Mouse (Mus musculus): Measurements from ENCODE around the gene Bcam. TPM values are rescaled to one million over a fixed set of nuclear protein-coding genes. Genes with fewer than 3 reads are reported as not detected.
"Not testable (repeated sequence)": the region's sequence is repeated elsewhere in the genome, so short reads cannot be mapped to it uniquely, and the experiment has no call there.

Bcam gene
- polyA plus RNA-seq, 2 experiments, result 4.9 to 6.3 TPM

DNA sequence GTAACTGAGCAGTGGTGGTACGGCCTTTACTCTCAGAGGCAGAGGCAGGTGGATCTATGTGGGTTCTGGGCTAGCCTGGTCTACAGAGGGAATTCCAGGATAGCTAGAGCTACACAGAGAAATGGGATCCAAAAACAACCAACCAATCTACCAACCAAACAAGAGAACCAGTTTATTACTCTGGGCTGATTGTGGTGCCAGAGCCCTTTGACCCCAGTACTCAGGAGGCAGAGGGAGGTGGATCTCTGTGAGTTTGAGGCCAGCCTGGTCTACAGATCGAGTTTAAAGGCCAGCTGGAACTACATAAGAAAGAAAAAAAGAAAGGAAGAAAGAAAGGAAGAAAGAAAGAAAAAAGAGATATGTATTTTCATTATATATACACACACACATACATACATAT, 24.4 kb upstream of the Bcam start:
- DNase-seq (ENCODE audit: low read depth in 3 of 3, low spot score in 3 of 3), result no peak
- Histone ChIP-seq H3K9me3 (ENCODE audit: control insufficient read depth, low read length) (no peaks in the 10 kb centered on the region), H3K4me3 (ENCODE audit: insufficient read depth in 1 of 2, low read depth in 2 of 2, low read length in 2 of 2) (no peak overlapping the region), H3K27ac (no peak overlapping the region), H3K27me3 (ENCODE audit: control insufficient read depth, insufficient read depth, low read length) (peaks cover 12% of the 10 kb centered on the region), H3K9ac (replicated peaks) (no peak overlapping the region), H3K4me1 (replicated peaks; ENCODE audit: control insufficient read depth in 2 of 2, insufficient read depth in 2 of 2, low read length in 1 of 2) (0 out of 4 replicates have a peak, but pooled peaks cover 0 to 3% of the 10 kb centered on the region in 2 experiments), H3K4me2 (ENCODE audit: low read depth) (no peak overlapping the region), H3K36me3 (replicated peaks; ENCODE audit: control insufficient read depth, insufficient read depth, low read depth) (no peaks in the 10 kb centered on the region)
- ATAC-seq (ENCODE audit: insufficient read depth), result no peak
- TF ChIP-seq EP300 (IDR thresholded peaks at IDR 0.05; ENCODE audit: low read depth) (no peak), CTCF (IDR thresholded peaks at IDR 0.05; ENCODE audit: low read depth) (no peak)
- WGBS (ENCODE audit: insufficient replicate concordance), result 33% methylated on average over 2 of the region's 2 CpGs

DNA sequence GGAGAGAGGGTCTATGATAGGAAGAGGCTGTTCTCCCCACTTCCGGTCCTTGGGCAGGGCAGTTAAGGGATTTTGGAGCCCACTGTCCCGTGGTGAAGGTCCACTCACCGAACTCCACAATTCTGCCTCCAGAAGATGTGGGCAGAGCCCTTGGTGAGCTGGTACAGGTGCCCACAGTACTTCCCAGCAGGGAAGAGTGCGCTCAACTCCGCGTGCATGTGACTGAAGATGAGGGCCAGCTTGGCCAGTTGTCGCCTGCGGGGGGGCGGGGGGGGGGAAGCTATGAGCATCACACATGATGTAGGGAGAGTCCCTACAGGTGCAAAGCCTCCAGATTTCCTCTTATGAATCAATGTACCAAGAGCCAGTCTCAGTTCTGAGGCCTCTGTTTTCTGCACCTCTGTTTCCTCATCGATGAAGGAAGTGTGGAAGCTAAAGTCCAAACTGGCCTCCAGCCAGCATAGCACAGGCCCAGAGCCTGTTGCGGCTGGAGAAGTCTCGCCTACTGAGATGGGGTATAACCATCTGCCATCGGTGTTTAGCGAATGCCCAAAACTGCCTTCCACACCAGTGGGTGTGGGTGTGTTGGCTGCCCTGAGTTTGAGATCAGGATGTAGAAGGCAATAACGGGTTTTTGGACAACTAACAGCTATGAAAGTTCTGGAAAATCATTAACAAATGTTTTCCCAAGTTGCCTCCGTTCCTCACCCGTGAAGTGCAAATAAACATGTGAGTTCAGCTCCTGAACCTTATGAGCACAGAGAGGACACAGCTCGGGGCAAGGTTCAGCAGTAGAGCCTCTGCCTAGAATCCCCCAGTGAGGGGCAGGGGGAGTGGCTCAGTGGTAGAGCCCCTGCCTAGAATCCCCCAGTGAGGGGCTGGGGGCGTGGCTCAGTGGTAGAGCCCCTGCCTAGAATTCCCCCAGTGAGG, 22.1 kb upstream of the Bcam start:
- Histone ChIP-seq H3K4me2 (ENCODE audit: low read depth) (no peak overlapping the region), H3K36me3 (replicated peaks; ENCODE audit: control insufficient read depth, insufficient read depth, low read depth) (no peaks in the 10 kb centered on the region), H3K27me3 (ENCODE audit: control insufficient read depth, insufficient read depth, low read length) (peaks cover 12% of the 10 kb centered on the region), H3K9ac (replicated peaks) (no peak overlapping the region), H3K4me1 (replicated peaks; ENCODE audit: control insufficient read depth in 2 of 2, insufficient read depth in 2 of 2, low read length in 1 of 2) (0 out of 4 replicates have a peak, but pooled peaks cover 0 to 3% of the 10 kb centered on the region in 2 experiments), H3K4me3 (ENCODE audit: insufficient read depth in 1 of 2, low read depth in 2 of 2, low read length in 2 of 2) (no peak overlapping the region), H3K27ac (no peak overlapping the region), H3K9me3 (ENCODE audit: control insufficient read depth, low read length) (no peaks in the 10 kb centered on the region)
- TF ChIP-seq EP300 (IDR thresholded peaks at IDR 0.05; ENCODE audit: low read depth) (no peak), CTCF (IDR thresholded peaks at IDR 0.05; ENCODE audit: low read depth) (no peak)
- DNase-seq (ENCODE audit: low read depth in 3 of 3, low spot score in 3 of 3), result no peak
- ATAC-seq (ENCODE audit: insufficient read depth), result no peak
- 59% methylated on average over 19 of the region's 19 CpGs for WGBS (ENCODE audit: insufficient replicate concordance)

GRCm38 (mm10) chr7:19791504-19791903, 20.7 kb upstream of the Bcam start:
- WGBS (ENCODE audit: insufficient replicate concordance), result 71% methylated on average over 2 of the region's 2 CpGs
- ATAC-seq (ENCODE audit: insufficient read depth); H3K36me3 ChIP-seq (replicated peaks; ENCODE audit: control insufficient read depth, insufficient read depth, low read depth); H3K27ac ChIP-seq; H3K4me2 ChIP-seq (ENCODE audit: low read depth); H3K4me1 ChIP-seq (replicated peaks; ENCODE audit: control insufficient read depth in 2 of 2, insufficient read depth in 2 of 2, low read length in 1 of 2); H3K27me3 ChIP-seq (ENCODE audit: control insufficient read depth, insufficient read depth, low read length); H3K4me3 ChIP-seq (ENCODE audit: insufficient read depth in 1 of 2, low read depth in 2 of 2, low read length in 2 of 2); DNase-seq (ENCODE audit: low read depth in 3 of 3, low spot score in 3 of 3); H3K9ac ChIP-seq (replicated peaks); H3K9me3 ChIP-seq (ENCODE audit: control insufficient read depth, low read length): not testable (repeated sequence)

DNA sequence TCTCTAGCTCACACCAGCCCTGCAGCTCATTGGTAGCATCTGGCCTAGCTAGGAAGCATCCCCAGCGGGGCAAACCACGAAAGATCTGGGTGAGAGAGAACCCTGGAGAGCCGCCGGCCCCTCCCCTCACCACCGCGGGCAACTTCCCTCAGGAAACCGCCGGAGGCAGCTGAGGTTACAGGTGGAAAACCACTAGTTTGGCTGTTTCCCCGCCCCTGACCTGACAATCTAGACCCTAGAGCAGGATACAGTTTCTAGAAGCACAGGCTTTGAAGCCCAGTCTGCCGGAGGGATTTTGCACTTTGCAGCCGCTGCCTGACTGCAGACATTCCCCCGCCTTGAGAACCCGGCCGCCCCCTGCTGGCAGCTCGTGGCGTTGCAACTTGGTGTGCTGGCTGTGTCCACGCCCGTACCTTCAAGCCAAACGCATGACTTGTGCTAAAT, 19.1 kb upstream of the Bcam start:
- Histone ChIP-seq H3K27me3 (ENCODE audit: control insufficient read depth, insufficient read depth, low read length) (no peaks in the 10 kb centered on the region), H3K4me3 (ENCODE audit: insufficient read depth in 1 of 2, low read depth in 2 of 2, low read length in 2 of 2) (peak overlapping the region in 1 of 2 experiments; percentile 4; a peak in 1 of 4 replicates), H3K27ac (no peak overlapping the region), H3K9ac (replicated peaks) (no peak overlapping the region), H3K9me3 (ENCODE audit: control insufficient read depth, low read length) (no peaks in the 10 kb centered on the region), H3K4me1 (replicated peaks; ENCODE audit: control insufficient read depth in 2 of 2, insufficient read depth in 2 of 2, low read length in 1 of 2) (0 out of 4 replicates have a peak, but pooled peaks cover 0 to 3% of the 10 kb centered on the region in 2 experiments), H3K36me3 (replicated peaks; ENCODE audit: control insufficient read depth, insufficient read depth, low read depth) (no peaks in the 10 kb centered on the region), H3K4me2 (ENCODE audit: low read depth) (peak overlapping the region; percentile 39)
- TF ChIP-seq CTCF (IDR thresholded peaks at IDR 0.05; ENCODE audit: low read depth), result peak; percentile 98
- TF ChIP-seq EP300 (IDR thresholded peaks at IDR 0.05; ENCODE audit: low read depth), result no peak
- ATAC-seq (ENCODE audit: insufficient read depth), result peak; percentile 55; the same call in 1 of the 2 replicates
- DNase-seq (ENCODE audit: low read depth in 3 of 3, low spot score in 3 of 3), result peak; percentile 26 to 51 (median 38)
- under 1% methylated on average over 19 of the region's 19 CpGs for whole genome bisulfite sequencing (ENCODE audit: insufficient replicate concordance)

DNA sequence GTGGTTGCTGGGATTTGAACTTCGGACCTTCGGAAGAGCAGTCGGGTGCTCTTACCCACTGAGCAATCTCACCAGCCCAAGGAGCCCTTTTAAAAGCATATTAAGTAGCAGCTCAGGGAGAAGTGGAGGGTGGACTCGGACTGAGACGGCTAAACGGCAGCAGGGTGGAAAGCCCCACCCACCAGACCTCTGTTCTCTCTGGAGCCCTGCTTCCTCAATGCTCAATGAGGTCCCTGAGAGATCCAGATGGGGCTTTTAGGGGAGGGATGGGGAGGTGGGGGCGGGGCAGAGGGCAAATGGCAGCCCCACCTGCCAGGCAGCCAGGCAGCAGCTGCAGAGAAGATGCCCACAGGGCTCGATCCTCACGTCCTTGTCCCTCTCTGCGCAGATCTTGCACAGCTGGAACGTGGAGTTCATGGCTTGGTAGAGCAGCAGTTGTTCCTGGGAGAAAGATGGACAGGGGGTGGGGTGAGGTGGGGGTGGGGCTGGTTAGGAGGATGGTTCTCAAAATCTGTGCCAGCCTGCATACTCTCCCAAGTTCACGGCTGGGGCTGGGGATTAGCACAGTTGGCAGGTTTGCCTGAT, 15.2 kb upstream of the Bcam start:
- 35% methylated on average over 12 of the region's 12 CpGs for WGBS (ENCODE audit: insufficient replicate concordance)
- Histone ChIP-seq H3K27ac (no peak overlapping the region), H3K9me3 (ENCODE audit: control insufficient read depth, low read length) (no peaks in the 10 kb centered on the region), H3K9ac (replicated peaks) (no peak overlapping the region), H3K4me2 (ENCODE audit: low read depth) (no peak overlapping the region), H3K4me3 (ENCODE audit: insufficient read depth in 1 of 2, low read depth in 2 of 2, low read length in 2 of 2) (no peak overlapping the region), H3K36me3 (replicated peaks; ENCODE audit: control insufficient read depth, insufficient read depth, low read depth) (no peaks in the 10 kb centered on the region), H3K27me3 (ENCODE audit: control insufficient read depth, insufficient read depth, low read length) (no peaks in the 10 kb centered on the region), H3K4me1 (replicated peaks; ENCODE audit: control insufficient read depth in 2 of 2, insufficient read depth in 2 of 2, low read length in 1 of 2) (0 out of 4 replicates have a peak, but pooled peaks cover 0 to 3% of the 10 kb centered on the region in 2 experiments)
- ATAC-seq (ENCODE audit: insufficient read depth) (no peak), DNase-seq (ENCODE audit: low read depth in 3 of 3, low spot score in 3 of 3) (no peak)
- no peak for TF ChIP-seq CTCF (IDR thresholded peaks at IDR 0.05; ENCODE audit: low read depth)
- TF ChIP-seq EP300 (IDR thresholded peaks at IDR 0.05; ENCODE audit: low read depth), result no peak
